Mouse (Mus musculus): ENCODE data around the gene Rtkn2.

Rtkn2 gene

GRCm38 (mm10) chr10:67979401-67980157, at the start of gene Rtkn2:
Gene Rtkn2, plus strand, starts transcription at chr10:67979570.
- under 1% methylated on average over 57 of the region's 57 CpGs for WGBS

- WGBS, result 64% methylated on average over 4 of the region's 4 CpGs
Measured at GRCm38 (mm10) chr10:67931328-67931727, 48.0 kb upstream of the Rtkn2 start.

- 55% methylated on average over 11 of the region's 11 CpGs for WGBS
Measured at GRCm38 (mm10) chr10:67932780-67933179, 46.6 kb upstream of the Rtkn2 start.

- 61% methylated on average over 4 of the region's 4 CpGs for WGBS
Measured at GRCm38 (mm10) chr10:67936944-67937343, 42.4 kb upstream of the Rtkn2 start.

GRCm38 (mm10) chr10:67937775-67938174, 41.6 kb upstream of the Rtkn2 start:
- WGBS, result 93% methylated on average over 5 of the region's 5 CpGs

GRCm38 (mm10) chr10:67939546-67939945, 39.8 kb upstream of the Rtkn2 start:
- 45% methylated on average over 12 of the region's 12 CpGs for WGBS

- WGBS, result 91% methylated on average over 4 of the region's 4 CpGs
Measured at GRCm38 (mm10) chr10:67943513-67943912, 35.9 kb upstream of the Rtkn2 start.

- WGBS, result 79% methylated on average over 8 of the region's 8 CpGs
Measured at GRCm38 (mm10) chr10:67950059-67950748, 29.2 kb upstream of the Rtkn2 start.

- WGBS, result 80% methylated on average over 4 of the region's 4 CpGs
Measured at GRCm38 (mm10) chr10:67951690-67952089, 27.7 kb upstream of the Rtkn2 start.

- 96% methylated on average over 2 of the region's 2 CpGs for WGBS
Measured at GRCm38 (mm10) chr10:67955982-67956381, 23.4 kb upstream of the Rtkn2 start.

GRCm38 (mm10) chr10:67959982-67960381, 19.4 kb upstream of the Rtkn2 start:
- WGBS, result 62% methylated on average over 3 of the region's 3 CpGs

- WGBS, result 35% methylated on average over 10 of the region's 10 CpGs
Measured at GRCm38 (mm10) chr10:67962496-67962895, 16.9 kb upstream of the Rtkn2 start.

- 81% methylated on average over 8 of the region's 8 CpGs for whole genome bisulfite sequencing
Measured at GRCm38 (mm10) chr10:67964060-67964459, 15.3 kb upstream of the Rtkn2 start.

GRCm38 (mm10) chr10:67965251-67965986, 14.0 kb upstream of the Rtkn2 start:
- WGBS, result 91% methylated on average over 4 of the region's 4 CpGs

GRCm38 (mm10) chr10:67966102-67966501, 13.3 kb upstream of the Rtkn2 start:
- WGBS, result 42% methylated on average over 6 of the region's 6 CpGs

- whole genome bisulfite sequencing, result 78% methylated on average over 2 of the region's 2 CpGs
Measured at GRCm38 (mm10) chr10:67966983-67967382, 12.4 kb upstream of the Rtkn2 start.

- 74% methylated on average over 11 of the region's 11 CpGs for WGBS
Measured at GRCm38 (mm10) chr10:67971166-67971796, 8.1 kb upstream of the Rtkn2 start.

GRCm38 (mm10) chr10:67977271-67977670, 2.1 kb upstream of the Rtkn2 start:
- WGBS, result 41% methylated on average over 4 of the region's 4 CpGs

- WGBS, result 91% methylated on average over 8 of the region's 8 CpGs
Measured at GRCm38 (mm10) chr10:67983776-67984175, 4.4 kb downstream of the Rtkn2 start.

- WGBS, result 24% methylated on average over 13 of the region's 13 CpGs
Measured at GRCm38 (mm10) chr10:67984271-67984943, 5.0 kb downstream of the Rtkn2 start.

GRCm38 (mm10) chr10:67985100-67985499, 5.7 kb downstream of the Rtkn2 start:
- 56% methylated on average over 17 of the region's 17 CpGs for WGBS
